Mouse (Mus musculus): ENCODE data around the gene Klhl29. TPM values are rescaled to one million over a fixed set of nuclear protein-coding genes. Genes with fewer than 3 reads are reported as not detected.

Gene Klhl29
- polyA plus RNA-seq, 1 experiment from 2014 or later: 3.4 TPM

DNA sequence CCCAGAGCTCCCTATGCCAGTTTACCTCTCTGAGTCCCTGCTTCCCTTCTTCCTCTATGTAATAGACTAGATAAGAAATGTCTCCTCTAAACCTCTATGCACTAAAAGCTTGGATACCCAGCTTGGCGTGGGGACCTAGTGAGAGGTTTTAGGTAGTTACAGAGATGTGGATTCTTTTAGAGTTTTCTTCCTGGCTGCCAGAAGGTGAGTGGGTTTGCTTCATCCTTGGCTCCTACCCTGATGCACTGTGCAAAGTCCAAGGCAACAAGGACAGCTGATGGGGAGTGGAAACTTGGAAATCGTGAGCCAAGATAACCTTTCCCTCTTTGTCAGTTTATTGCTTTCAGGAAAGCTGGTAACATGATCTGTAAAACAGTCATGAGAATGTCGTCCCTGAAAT lies 220.3 kb downstream of the Klhl29 start:
- H3K36me3 ChIP-seq (ENCODE audit: control insufficient read depth, insufficient read depth, low read length): no peaks in the 10 kb centered on the region
- no peak overlapping the region for H3K9ac ChIP-seq (replicated peaks; ENCODE audit: low read depth, low read length)
- WGBS: 63% methylated on average over 3 of the region's 3 CpGs
- H3K4me2 ChIP-seq (replicated peaks; ENCODE audit: low read depth, low read length): no peak overlapping the region
- H3K4me3 ChIP-seq (ENCODE audit: low read depth, low read length): no peak overlapping the region
- H3K9me3 ChIP-seq (ENCODE audit: control insufficient read depth, low read depth, low read length): no peaks in the 10 kb centered on the region
- H3K4me1 ChIP-seq (ENCODE audit: control insufficient read depth, insufficient read depth, low read length): no peaks in the 10 kb centered on the region
- H3K27me3 ChIP-seq (ENCODE audit: control insufficient read depth, insufficient read depth, low read length): no peaks in the 10 kb centered on the region
- no peak for ATAC-seq (ENCODE audit: insufficient number of reproducible peaks, insufficient read depth, low FRiP score, low read depth)
- no peak overlapping the region for H3K27ac ChIP-seq (ENCODE audit: low read length)

DNA sequence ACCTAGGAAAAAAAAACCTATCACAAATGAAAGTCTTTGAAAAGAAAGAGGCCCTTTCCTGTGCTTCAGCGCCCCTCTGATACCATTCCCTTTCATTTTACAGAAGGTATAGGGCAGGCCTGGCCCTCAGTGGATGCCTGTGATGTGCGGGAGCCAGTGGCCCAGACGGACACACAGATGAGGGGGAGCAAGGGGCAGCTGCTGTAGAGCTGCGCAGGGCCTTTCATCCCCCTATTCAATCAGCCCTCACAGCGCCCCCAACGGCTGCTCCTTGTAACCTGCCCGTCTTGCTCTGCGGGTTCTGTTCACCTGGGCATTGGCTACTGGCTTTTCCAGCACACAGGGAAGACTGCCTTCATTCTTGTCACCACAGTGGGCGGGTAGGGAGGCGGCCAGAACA lies 223.6 kb downstream of the Klhl29 start:
- Histone ChIP-seq H3K9ac (replicated peaks; ENCODE audit: low read depth, low read length) (no peak overlapping the region), H3K27ac (ENCODE audit: low read length) (no peak overlapping the region), H3K4me3 (ENCODE audit: low read depth, low read length) (no peak overlapping the region), H3K9me3 (ENCODE audit: control insufficient read depth, low read depth, low read length) (no peaks in the 10 kb centered on the region), H3K4me1 (ENCODE audit: control insufficient read depth, insufficient read depth, low read length) (no peaks in the 10 kb centered on the region), H3K27me3 (ENCODE audit: control insufficient read depth, insufficient read depth, low read length) (no peaks in the 10 kb centered on the region), H3K36me3 (ENCODE audit: control insufficient read depth, insufficient read depth, low read length) (no peaks in the 10 kb centered on the region), H3K4me2 (replicated peaks; ENCODE audit: low read depth, low read length) (no peak overlapping the region)
- ATAC-seq (ENCODE audit: insufficient number of reproducible peaks, insufficient read depth, low FRiP score, low read depth): peak; percentile 14; the same call in 1 of the 2 replicates
- 25% methylated on average over 10 of the region's 10 CpGs for WGBS

DNA sequence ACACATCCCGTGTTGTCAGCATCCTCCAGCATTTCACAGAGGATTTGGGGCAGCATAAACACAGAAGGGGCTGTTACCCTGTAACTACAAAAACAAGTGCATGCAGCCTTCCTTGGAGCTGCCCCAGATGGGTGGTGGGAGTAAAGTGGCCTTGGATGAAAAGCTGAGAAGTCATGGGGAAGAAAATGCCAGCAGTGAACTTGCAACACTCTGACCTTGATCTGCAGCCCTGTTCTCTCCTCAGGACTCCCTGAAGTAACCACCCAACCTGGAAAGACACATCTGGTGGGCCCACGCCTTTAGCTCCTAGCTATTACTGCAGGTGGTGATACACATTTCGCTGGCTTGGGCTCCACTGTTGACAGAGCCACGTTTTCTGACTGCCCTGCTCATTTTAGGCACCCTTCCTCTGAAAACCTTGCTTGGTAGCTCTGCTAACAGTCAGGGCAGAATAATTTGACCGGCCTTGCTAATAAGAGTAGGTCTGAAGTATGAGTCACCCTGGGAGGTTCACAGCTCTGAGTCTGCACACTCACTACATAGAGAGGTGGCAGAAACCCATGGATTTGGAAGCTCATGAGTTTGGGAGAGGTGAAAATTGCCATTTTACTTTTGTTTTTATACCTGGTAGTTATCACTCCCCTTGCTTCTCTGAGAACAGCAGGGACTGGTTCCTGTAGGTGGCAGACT lies 228.0 kb downstream of the Klhl29 start:
- Histone ChIP-seq H3K27ac (ENCODE audit: low read length) (no peak overlapping the region), H3K4me1 (ENCODE audit: control insufficient read depth, insufficient read depth, low read length) (no peaks in the 10 kb centered on the region; the same call in 1 of the 2 replicates), H3K9ac (replicated peaks; ENCODE audit: low read depth, low read length) (no peak overlapping the region), H3K36me3 (ENCODE audit: control insufficient read depth, insufficient read depth, low read length) (no peaks in the 10 kb centered on the region), H3K27me3 (ENCODE audit: control insufficient read depth, insufficient read depth, low read length) (no peaks in the 10 kb centered on the region), H3K4me2 (replicated peaks; ENCODE audit: low read depth, low read length) (no peak overlapping the region), H3K9me3 (ENCODE audit: control insufficient read depth, low read depth, low read length) (no peaks in the 10 kb centered on the region), H3K4me3 (ENCODE audit: low read depth, low read length) (no peak overlapping the region)
- WGBS: 74% methylated on average over 5 of the region's 5 CpGs
- ATAC-seq (ENCODE audit: insufficient number of reproducible peaks, insufficient read depth, low FRiP score, low read depth): no peak

DNA sequence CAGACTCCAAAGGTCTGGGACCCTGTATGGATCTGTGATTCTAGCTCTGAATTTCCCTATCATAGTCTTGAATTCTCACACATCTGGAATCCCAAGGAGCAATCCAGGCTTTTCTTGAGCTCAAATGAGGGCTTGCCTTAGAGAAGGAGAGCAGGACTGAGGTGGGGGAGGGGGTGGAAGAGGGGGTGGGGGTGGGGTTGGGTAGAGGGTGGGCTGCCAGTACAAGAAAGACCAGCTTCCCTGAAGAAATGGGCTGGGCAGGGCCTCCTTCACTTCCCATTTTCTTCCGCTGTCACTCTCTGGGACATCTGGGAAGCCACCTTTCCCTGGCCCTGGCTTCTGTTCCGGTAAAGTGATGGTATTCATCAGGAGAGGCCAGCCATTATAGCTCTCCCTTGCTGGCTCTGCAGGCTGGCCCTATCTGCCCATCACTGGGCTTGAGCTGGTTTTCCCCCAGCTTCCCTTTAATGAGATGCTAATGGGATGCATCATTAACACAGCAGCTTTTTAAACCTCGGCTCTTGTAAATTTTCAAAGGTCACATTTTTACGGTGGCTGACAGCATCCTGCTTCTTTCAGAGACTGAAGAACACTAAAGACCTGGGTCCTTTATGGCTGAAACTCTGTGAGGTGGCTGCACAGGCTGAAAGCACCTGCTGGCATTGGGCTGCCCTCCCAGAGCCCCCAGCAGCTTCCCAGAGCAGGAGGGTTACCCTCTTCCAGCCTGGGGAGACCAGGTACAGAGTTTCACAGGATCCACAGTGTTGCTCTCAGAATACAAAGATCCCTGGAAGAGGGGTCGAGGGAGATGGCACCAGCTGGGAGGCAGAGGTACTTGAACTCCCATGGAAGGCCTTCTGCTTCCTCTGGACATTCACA lies 231.3 kb downstream of the Klhl29 start:
- Histone ChIP-seq H3K4me1 (ENCODE audit: control insufficient read depth, insufficient read depth, low read length) (no peaks in the 10 kb centered on the region; the same call in 1 of the 2 replicates), H3K36me3 (ENCODE audit: control insufficient read depth, insufficient read depth, low read length) (no peaks in the 10 kb centered on the region), H3K27me3 (ENCODE audit: control insufficient read depth, insufficient read depth, low read length) (no peaks in the 10 kb centered on the region), H3K9ac (replicated peaks; ENCODE audit: low read depth, low read length) (no peak overlapping the region), H3K4me3 (ENCODE audit: low read depth, low read length) (no peak overlapping the region), H3K27ac (ENCODE audit: low read length) (no peak overlapping the region), H3K9me3 (ENCODE audit: control insufficient read depth, low read depth, low read length) (no peaks in the 10 kb centered on the region), H3K4me2 (replicated peaks; ENCODE audit: low read depth, low read length) (no peak overlapping the region)
- 52% methylated on average over 5 of the region's 5 CpGs for WGBS
- ATAC-seq (ENCODE audit: insufficient number of reproducible peaks, insufficient read depth, low FRiP score, low read depth): no peak

DNA sequence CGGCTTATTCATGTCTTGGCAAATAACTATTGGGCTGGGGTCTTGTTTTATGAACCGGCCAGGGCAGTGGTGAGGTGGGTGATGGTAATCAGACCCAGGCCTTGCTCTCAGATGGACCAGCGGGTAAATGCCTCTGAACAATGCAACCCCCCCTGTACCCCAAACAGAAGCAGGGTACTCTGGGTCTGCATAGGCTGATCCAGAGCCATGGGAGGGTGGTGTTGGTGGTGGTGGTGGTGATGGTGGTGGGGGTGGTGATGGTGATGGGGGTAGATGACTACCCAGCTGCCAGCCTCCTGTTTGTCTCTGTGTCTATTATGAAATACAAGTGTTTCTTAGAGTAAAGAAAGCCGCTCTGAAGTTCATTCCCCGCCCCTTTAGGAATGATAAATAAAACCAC lies 232.3 kb downstream of the Klhl29 start:
- no peak overlapping the region for H3K9ac ChIP-seq (replicated peaks; ENCODE audit: low read depth, low read length)
- ATAC-seq (ENCODE audit: insufficient number of reproducible peaks, insufficient read depth, low FRiP score, low read depth): no peak
- H3K9me3 ChIP-seq (ENCODE audit: control insufficient read depth, low read depth, low read length): no peaks in the 10 kb centered on the region
- H3K27ac ChIP-seq (ENCODE audit: low read length): no peak overlapping the region
- H3K4me2 ChIP-seq (replicated peaks; ENCODE audit: low read depth, low read length): no peak overlapping the region
- no peaks in the 10 kb centered on the region; the same call in 1 of the 2 replicates for H3K4me1 ChIP-seq (ENCODE audit: control insufficient read depth, insufficient read depth, low read length)
- H3K36me3 ChIP-seq (ENCODE audit: control insufficient read depth, insufficient read depth, low read length): no peaks in the 10 kb centered on the region
- no peaks in the 10 kb centered on the region for H3K27me3 ChIP-seq (ENCODE audit: control insufficient read depth, insufficient read depth, low read length)
- no peak overlapping the region for H3K4me3 ChIP-seq (ENCODE audit: low read depth, low read length)
- WGBS: 68% methylated on average over 5 of the region's 5 CpGs

DNA sequence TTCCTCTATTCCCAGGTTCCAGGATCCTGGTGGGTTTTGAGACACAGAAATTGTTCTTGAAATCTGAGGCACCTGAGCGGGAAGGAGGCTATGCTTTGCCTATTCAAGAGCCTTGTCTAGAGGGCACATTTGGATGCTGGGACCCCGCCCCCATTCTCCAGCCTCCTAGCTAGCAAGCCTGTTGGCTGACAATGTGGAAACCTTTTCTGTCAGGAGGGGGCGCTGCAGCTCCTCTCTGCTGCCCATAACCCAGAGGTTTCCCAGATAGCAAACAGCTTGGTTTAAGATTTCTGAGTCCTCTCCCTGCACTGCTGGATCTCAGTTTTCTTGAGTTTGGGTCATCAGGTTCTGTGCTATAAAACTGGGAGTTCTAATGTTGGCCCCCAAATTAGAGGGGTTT lies 232.7 kb downstream of the Klhl29 start:
- 0 out of 2 replicates have a peak, but pooled peaks have one; percentile 25 for ATAC-seq (ENCODE audit: insufficient number of reproducible peaks, insufficient read depth, low FRiP score, low read depth)
- no peaks in the 10 kb centered on the region; the same call in 1 of the 2 replicates for H3K4me1 ChIP-seq (ENCODE audit: control insufficient read depth, insufficient read depth, low read length)
- H3K9me3 ChIP-seq (ENCODE audit: control insufficient read depth, low read depth, low read length): no peaks in the 10 kb centered on the region
- no peak overlapping the region for H3K4me3 ChIP-seq (ENCODE audit: low read depth, low read length)
- no peak overlapping the region for H3K27ac ChIP-seq (ENCODE audit: low read length)
- no peaks in the 10 kb centered on the region for H3K36me3 ChIP-seq (ENCODE audit: control insufficient read depth, insufficient read depth, low read length)
- no peaks in the 10 kb centered on the region for H3K27me3 ChIP-seq (ENCODE audit: control insufficient read depth, insufficient read depth, low read length)
- 18% methylated on average over 3 of the region's 3 CpGs for WGBS
- H3K4me2 ChIP-seq (replicated peaks; ENCODE audit: low read depth, low read length): no peak overlapping the region
- no peak overlapping the region for H3K9ac ChIP-seq (replicated peaks; ENCODE audit: low read depth, low read length)

DNA sequence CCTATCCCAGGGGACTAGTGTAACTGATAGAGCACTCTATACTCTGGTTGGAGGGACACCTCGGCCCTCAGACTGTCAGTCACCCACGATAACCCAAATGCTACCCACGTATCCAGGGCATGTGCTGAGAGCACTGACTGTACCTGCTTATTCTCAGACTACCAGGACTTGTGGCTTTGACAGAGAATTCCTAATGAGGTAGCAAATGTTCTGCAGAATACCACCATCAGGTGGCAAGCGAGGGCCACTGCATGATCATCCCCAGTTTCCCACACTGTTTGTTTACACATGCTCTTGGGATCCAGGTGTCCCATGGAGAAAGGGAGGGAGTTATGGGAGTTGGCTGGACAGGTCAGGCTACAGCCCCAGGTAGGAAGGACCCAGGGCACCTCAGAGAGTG lies 234.4 kb downstream of the Klhl29 start:
- Histone ChIP-seq H3K27me3 (ENCODE audit: control insufficient read depth, insufficient read depth, low read length) (no peaks in the 10 kb centered on the region), H3K4me1 (ENCODE audit: control insufficient read depth, insufficient read depth, low read length) (no peaks in the 10 kb centered on the region; the same call in 1 of the 2 replicates), H3K27ac (ENCODE audit: low read length) (no peak overlapping the region), H3K9ac (replicated peaks; ENCODE audit: low read depth, low read length) (no peak overlapping the region), H3K4me2 (replicated peaks; ENCODE audit: low read depth, low read length) (no peak overlapping the region), H3K36me3 (ENCODE audit: control insufficient read depth, insufficient read depth, low read length) (no peaks in the 10 kb centered on the region), H3K4me3 (ENCODE audit: low read depth, low read length) (no peak overlapping the region), H3K9me3 (ENCODE audit: control insufficient read depth, low read depth, low read length) (no peaks in the 10 kb centered on the region)
- ATAC-seq (ENCODE audit: insufficient number of reproducible peaks, insufficient read depth, low FRiP score, low read depth): no peak
- WGBS: 46% methylated on average over 4 of the region's 4 CpGs

DNA sequence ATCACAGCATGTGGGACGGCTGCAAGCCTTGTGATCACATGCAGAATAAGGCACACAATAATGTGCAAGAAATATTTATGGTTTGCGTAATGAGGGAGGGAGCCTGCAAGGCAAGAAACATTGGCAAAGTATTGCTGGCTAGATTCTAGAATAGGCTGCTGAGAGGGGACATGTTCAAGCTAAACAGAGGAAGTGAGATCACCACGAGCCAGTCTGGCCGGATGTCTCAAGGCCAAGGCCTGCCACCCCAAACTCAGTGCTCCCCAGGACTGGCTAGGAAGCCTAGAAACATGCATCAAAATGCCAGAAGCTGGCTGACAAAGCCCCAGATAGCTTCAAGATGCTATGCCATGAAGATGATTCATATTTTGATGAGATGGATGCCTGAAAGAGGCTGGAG lies 236.2 kb downstream of the Klhl29 start:
- 75% methylated on average over 4 of the region's 4 CpGs for WGBS
- H3K9ac ChIP-seq (replicated peaks; ENCODE audit: low read depth, low read length): no peak overlapping the region
- H3K9me3 ChIP-seq (ENCODE audit: control insufficient read depth, low read depth, low read length): no peaks in the 10 kb centered on the region
- H3K27me3 ChIP-seq (ENCODE audit: control insufficient read depth, insufficient read depth, low read length): no peaks in the 10 kb centered on the region
- no peak for ATAC-seq (ENCODE audit: insufficient number of reproducible peaks, insufficient read depth, low FRiP score, low read depth)
- no peak overlapping the region for H3K27ac ChIP-seq (ENCODE audit: low read length)
- H3K4me3 ChIP-seq (ENCODE audit: low read depth, low read length): no peak overlapping the region
- H3K4me1 ChIP-seq (ENCODE audit: control insufficient read depth, insufficient read depth, low read length): no peaks in the 10 kb centered on the region; the same call in 1 of the 2 replicates
- H3K36me3 ChIP-seq (ENCODE audit: control insufficient read depth, insufficient read depth, low read length): no peaks in the 10 kb centered on the region
- H3K4me2 ChIP-seq (replicated peaks; ENCODE audit: low read depth, low read length): no peak overlapping the region
